Comparison of ENCODE assay signal across 7 mouse cellular contexts in the genomic region with DNA sequence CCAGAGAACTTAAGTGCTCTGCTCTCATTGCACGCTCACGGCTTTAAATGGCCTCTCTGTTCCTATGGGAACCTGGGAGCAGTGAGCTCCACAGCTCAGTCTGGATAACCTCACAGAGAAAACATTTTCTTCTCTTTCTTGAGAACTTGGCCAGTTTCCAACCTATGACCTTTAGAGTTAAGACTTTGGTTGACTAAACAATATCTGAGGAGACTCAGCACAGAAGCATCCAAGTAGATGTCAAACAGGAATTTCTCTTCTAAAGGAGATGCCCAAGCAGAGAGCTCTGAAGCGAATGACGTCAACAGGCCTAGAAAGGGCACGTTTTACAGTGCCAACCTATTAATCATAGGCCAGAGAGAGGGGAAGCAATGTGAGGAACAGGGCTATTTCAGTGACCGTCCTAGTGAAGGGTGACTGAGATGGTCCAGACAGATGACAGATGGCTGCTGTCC.
DNase-seq lines count a peak whose midpoint lies in the region; ATAC-seq and TF ChIP-seq lines count a peak whose summit lies in the region.

No protein-coding gene starts in this region.

- H3K9ac ChIP-seq in forebrain, embryonic 15.5 days (replicated peaks): no peak overlapping the region
- H3K9ac ChIP-seq in intestine, embryonic 16.5 days (ENCODE audit: low read depth, low read length): no peak overlapping the region
- no peak overlapping the region for H3K9ac ChIP-seq in stomach, embryonic 16.5 days (ENCODE audit: low read length)

- peaks cover 8% of the 10 kb centered on the region for H3K36me3 ChIP-seq in forebrain, embryonic 15.5 days
- peaks cover 3% of the 10 kb centered on the region for H3K36me3 ChIP-seq in intestine, embryonic 16.5 days (ENCODE audit: control insufficient read depth, insufficient read depth, low read length)
- H3K36me3 ChIP-seq in stomach, embryonic 16.5 days (ENCODE audit: control insufficient read depth, insufficient read depth, low read length): peaks cover 3% of the 10 kb centered on the region; the same call in 1 of the 2 replicates

- ATAC-seq in forebrain, embryonic 15.5 days (replicated peaks): peak; percentile 81
- ATAC-seq in intestine, embryonic 16.5 days: peak; percentile 82
- ATAC-seq in stomach, embryonic 16.5 days (ENCODE audit: insufficient read depth, low FRiP score): peak; percentile 86; the same call in 1 of the 2 replicates

- H3K9me3 ChIP-seq in forebrain, embryonic 15.5 days: no peaks in the 10 kb centered on the region
- H3K9me3 ChIP-seq in intestine, embryonic 16.5 days (ENCODE audit: control insufficient read depth, low read length): no peaks in the 10 kb centered on the region
- H3K9me3 ChIP-seq in stomach, embryonic 16.5 days (replicated peaks; ENCODE audit: control insufficient read depth, low read length): no peaks in the 10 kb centered on the region

- WGBS in lung, adult 2 months: 43% methylated on average over 6 of the region's 6 CpGs
- 37% methylated on average over 6 of the region's 6 CpGs for WGBS in forebrain, embryonic 15.5 days
- WGBS in intestine, embryonic 16.5 days: 38% methylated on average over 6 of the region's 6 CpGs
- WGBS in stomach, embryonic 16.5 days: 37% methylated on average over 6 of the region's 6 CpGs

- H3K4me3 ChIP-seq in lung, adult 2 months (replicated peaks; ENCODE audit: extremely low read depth, low read depth, low read length): no peak overlapping the region
- no peak overlapping the region for H3K4me3 ChIP-seq in forebrain, embryonic 15.5 days
- H3K4me3 ChIP-seq in intestine, embryonic 16.5 days (ENCODE audit: low read length): no peak overlapping the region
- no peak overlapping the region for H3K4me3 ChIP-seq in stomach, embryonic 16.5 days (replicated peaks; ENCODE audit: low read length)

- no peak for TF ChIP-seq CTCF in lung, adult 2 months (IDR thresholded peaks at IDR 0.05; ENCODE audit: insufficient read depth, low read length)

- peak; percentile 29 to 55 for DNase-seq in lung, adult 18-20 months
- no peak for DNase-seq in lung, adult 2 months
- no peak for DNase-seq in cerebellum, postnatal 36 days
- DNase-seq in cerebellum, postnatal 10 days: no peak

- peak overlapping the region; percentile 38; the same call in 1 of the 2 replicates for H3K27ac ChIP-seq in forebrain, embryonic 15.5 days (replicated peaks)
- peak overlapping the region; percentile 49 for H3K27ac ChIP-seq in intestine, embryonic 16.5 days (ENCODE audit: low read length)
- H3K27ac ChIP-seq in stomach, embryonic 16.5 days (ENCODE audit: low read length): peak overlapping the region; percentile 69

- no peak for TF ChIP-seq POLR2A in lung, adult 2 months (IDR thresholded peaks at IDR 0.05; ENCODE audit: borderline replicate concordance, extremely low read depth, low read depth, low read length)

- no peaks in the 10 kb centered on the region for H3K27me3 ChIP-seq in forebrain, embryonic 15.5 days
- H3K27me3 ChIP-seq in intestine, embryonic 16.5 days (replicated peaks; ENCODE audit: control insufficient read depth, insufficient read depth, low read length): no peaks in the 10 kb centered on the region
- no peaks in the 10 kb centered on the region for H3K27me3 ChIP-seq in stomach, embryonic 16.5 days (ENCODE audit: control insufficient read depth, insufficient read depth, low read length)

- H3K4me2 ChIP-seq in forebrain, embryonic 15.5 days (replicated peaks): no peak overlapping the region
- no peak overlapping the region for H3K4me2 ChIP-seq in intestine, embryonic 16.5 days (ENCODE audit: low read depth, low read length)
- H3K4me2 ChIP-seq in stomach, embryonic 16.5 days (ENCODE audit: low read depth, low read length): no peak overlapping the region

- no peaks in the 10 kb centered on the region; the same call in 1 of the 2 replicates for H3K4me1 ChIP-seq in lung, adult 2 months (ENCODE audit: control insufficient read depth, insufficient read depth, low read length)
- H3K4me1 ChIP-seq in forebrain, embryonic 15.5 days: peaks cover 6% of the 10 kb centered on the region; the same call in 1 of the 2 replicates
- H3K4me1 ChIP-seq in intestine, embryonic 16.5 days (ENCODE audit: control insufficient read depth, insufficient read depth, low read length): peaks cover 13% of the 10 kb centered on the region
- peaks cover 14% of the 10 kb centered on the region for H3K4me1 ChIP-seq in stomach, embryonic 16.5 days (ENCODE audit: control insufficient read depth, insufficient read depth, low read length)

Comparison
In these comparisons a context has a peak if more than half of its experiments do, and no peak if none do; other contexts are left out.
1. DNase-seq: peak in lung, adult 18-20 months (2 of 2); none in lung, adult 2 months (single experiment), cerebellum, postnatal 36 days (0 of 2) and cerebellum, postnatal 10 days (0 of 2).
2. Peak in every context shown above with its lines, with median percentiles within 50 percentile points of each other: ATAC-seq and H3K27ac ChIP-seq.